Mouse (Mus musculus): Measurements from ENCODE around the gene Parp6. TPM values are rescaled to one million over a fixed set of nuclear protein-coding genes. Genes with fewer than 3 reads are reported as not detected.

Parp6 gene
- polyA plus RNA-seq, 1 experiment, result 35.6 TPM

- H3K27ac ChIP-seq (ENCODE audit: control insufficient read depth, insufficient read depth, low read depth, low read length), result peak within 1 kb of the TSS; percentile 98
- H3K4me3 ChIP-seq (ENCODE audit: control insufficient read depth, low read depth, low read length), result peak within 1 kb of the TSS; percentile 100
- H3K36me3 ChIP-seq (ENCODE audit: control insufficient read depth, insufficient read depth, low read length), result no peaks in the 10 kb centered on the region
- H3K4me1 ChIP-seq (ENCODE audit: control insufficient read depth, insufficient read depth, low read length), result peaks cover 21% of the 10 kb centered on the region
- no peak for TF ChIP-seq CTCF (IDR thresholded peaks at IDR 0.05; ENCODE audit: control insufficient read depth, insufficient read depth, insufficient replicate concordance, low read depth, low read length)
- peak; percentile 96 for TF ChIP-seq POLR2A (IDR thresholded peaks at IDR 0.05; ENCODE audit: control insufficient read depth, low read depth, low read length)
- no peaks in the 10 kb centered on the region for H3K27me3 ChIP-seq (ENCODE audit: control insufficient read depth, insufficient read depth, low read length)
Observed at GRCm38 (mm10) chr9:59655958-59656634, 39.0 kb downstream of the Parp6 start, which contains the start of gene Pkm. Pkm (plus strand) TSS chr9:59656368.

- H3K4me3 ChIP-seq (ENCODE audit: control insufficient read depth, low read depth, low read length), result peak overlapping the region; percentile 100
- H3K27ac ChIP-seq (ENCODE audit: control insufficient read depth, insufficient read depth, low read depth, low read length), result peak overlapping the region; percentile 98
- no peaks in the 10 kb centered on the region for H3K27me3 ChIP-seq (ENCODE audit: control insufficient read depth, insufficient read depth, low read length)
- H3K36me3 ChIP-seq (ENCODE audit: control insufficient read depth, insufficient read depth, low read length), result no peaks in the 10 kb centered on the region
- TF ChIP-seq CTCF (IDR thresholded peaks at IDR 0.05; ENCODE audit: control insufficient read depth, insufficient read depth, insufficient replicate concordance, low read depth, low read length) (peak; percentile 31; the same call in 1 of the 2 replicates), POLR2A (IDR thresholded peaks at IDR 0.05; ENCODE audit: control insufficient read depth, low read depth, low read length) (peak; percentile 38)
- peaks cover 26% of the 10 kb centered on the region for H3K4me1 ChIP-seq (ENCODE audit: control insufficient read depth, insufficient read depth, low read length)
Observed at GRCm38 (mm10) chr9:59656635-59657617, 39.8 kb downstream of the Parp6 start.

GRCm38 (mm10) chr9:59658146-59658545, 41.1 kb downstream of the Parp6 start:
- H3K4me3 ChIP-seq (ENCODE audit: control insufficient read depth, low read depth, low read length), result peak overlapping the region; percentile 100
- no peaks in the 10 kb centered on the region for H3K27me3 ChIP-seq (ENCODE audit: control insufficient read depth, insufficient read depth, low read length)
- no peak overlapping the region; the same call in 1 of the 2 replicates for H3K27ac ChIP-seq (ENCODE audit: control insufficient read depth, insufficient read depth, low read depth, low read length)
- no peaks in the 10 kb centered on the region for H3K36me3 ChIP-seq (ENCODE audit: control insufficient read depth, insufficient read depth, low read length)
- TF ChIP-seq POLR2A (IDR thresholded peaks at IDR 0.05; ENCODE audit: control insufficient read depth, low read depth, low read length) (no peak), CTCF (IDR thresholded peaks at IDR 0.05; ENCODE audit: control insufficient read depth, insufficient read depth, insufficient replicate concordance, low read depth, low read length) (no peak)
- H3K4me1 ChIP-seq (ENCODE audit: control insufficient read depth, insufficient read depth, low read length), result peaks cover 26% of the 10 kb centered on the region

DNA sequence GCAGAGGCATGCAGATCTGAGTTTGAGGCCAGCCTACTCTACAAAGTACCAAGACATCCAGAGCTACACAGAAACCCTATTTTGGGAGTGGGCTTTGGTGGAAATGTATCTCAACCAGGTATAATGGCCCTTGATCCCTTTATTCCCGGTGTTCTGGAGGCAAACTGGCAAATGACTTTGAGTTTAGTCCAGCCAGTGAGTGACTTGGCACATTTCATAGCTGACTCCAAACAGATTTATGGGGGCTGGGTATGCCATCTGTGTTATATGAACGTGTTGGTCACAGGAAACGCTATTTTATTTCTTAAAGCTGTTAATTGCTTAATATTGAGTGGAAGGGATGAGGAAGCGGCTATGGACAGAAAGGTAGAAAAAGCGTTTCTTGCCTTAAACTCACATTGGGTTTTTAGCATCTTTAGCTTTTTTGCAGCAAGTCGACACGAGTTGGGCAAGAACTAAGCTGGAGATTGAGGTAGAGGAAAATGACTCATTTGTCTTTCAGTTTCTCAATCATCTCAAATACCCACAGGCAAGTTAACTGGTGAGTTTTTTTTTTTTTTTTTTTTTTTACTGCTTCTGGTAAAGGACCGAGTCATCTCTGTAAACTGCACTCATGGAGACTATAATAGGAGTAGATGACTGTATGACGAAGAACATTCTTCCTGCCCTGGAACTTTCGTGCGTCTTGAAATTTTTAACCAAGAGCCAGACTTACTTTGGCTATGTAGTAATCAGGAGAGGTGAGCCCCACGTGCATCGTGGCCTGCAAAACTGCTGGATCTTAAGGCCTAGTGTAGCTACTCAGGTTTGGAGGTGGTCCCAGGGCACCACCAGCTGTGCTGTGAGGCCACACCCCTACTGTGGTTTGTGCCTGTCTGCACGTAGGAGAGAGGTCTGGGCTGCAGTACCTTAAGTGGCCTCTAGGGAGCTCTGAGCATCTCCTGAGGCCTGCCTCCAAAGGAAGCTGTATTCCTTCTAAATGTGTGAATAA, 42.2 kb downstream of the Parp6 start:
- H3K27me3 ChIP-seq (ENCODE audit: control insufficient read depth, insufficient read depth, low read length), result no peaks in the 10 kb centered on the region
- peak; percentile 31; the same call in 1 of the 2 replicates for TF ChIP-seq POLR2A (IDR thresholded peaks at IDR 0.05; ENCODE audit: control insufficient read depth, low read depth, low read length)
- peak; percentile 81; the same call in 1 of the 2 replicates for TF ChIP-seq CTCF (IDR thresholded peaks at IDR 0.05; ENCODE audit: control insufficient read depth, insufficient read depth, insufficient replicate concordance, low read depth, low read length)
- H3K4me1 ChIP-seq (ENCODE audit: control insufficient read depth, insufficient read depth, low read length), result peaks cover 26% of the 10 kb centered on the region
- no peak overlapping the region; the same call in 1 of the 2 replicates for H3K27ac ChIP-seq (ENCODE audit: control insufficient read depth, insufficient read depth, low read depth, low read length)
- H3K36me3 ChIP-seq (ENCODE audit: control insufficient read depth, insufficient read depth, low read length), result no peaks in the 10 kb centered on the region
- peak overlapping the region; percentile 79 for H3K4me3 ChIP-seq (ENCODE audit: control insufficient read depth, low read depth, low read length)

GRCm38 (mm10) chr9:59660421-59660820, 43.3 kb downstream of the Parp6 start:
- no peaks in the 10 kb centered on the region for H3K36me3 ChIP-seq (ENCODE audit: control insufficient read depth, insufficient read depth, low read length)
- peaks cover 26% of the 10 kb centered on the region for H3K4me1 ChIP-seq (ENCODE audit: control insufficient read depth, insufficient read depth, low read length)

DNA sequence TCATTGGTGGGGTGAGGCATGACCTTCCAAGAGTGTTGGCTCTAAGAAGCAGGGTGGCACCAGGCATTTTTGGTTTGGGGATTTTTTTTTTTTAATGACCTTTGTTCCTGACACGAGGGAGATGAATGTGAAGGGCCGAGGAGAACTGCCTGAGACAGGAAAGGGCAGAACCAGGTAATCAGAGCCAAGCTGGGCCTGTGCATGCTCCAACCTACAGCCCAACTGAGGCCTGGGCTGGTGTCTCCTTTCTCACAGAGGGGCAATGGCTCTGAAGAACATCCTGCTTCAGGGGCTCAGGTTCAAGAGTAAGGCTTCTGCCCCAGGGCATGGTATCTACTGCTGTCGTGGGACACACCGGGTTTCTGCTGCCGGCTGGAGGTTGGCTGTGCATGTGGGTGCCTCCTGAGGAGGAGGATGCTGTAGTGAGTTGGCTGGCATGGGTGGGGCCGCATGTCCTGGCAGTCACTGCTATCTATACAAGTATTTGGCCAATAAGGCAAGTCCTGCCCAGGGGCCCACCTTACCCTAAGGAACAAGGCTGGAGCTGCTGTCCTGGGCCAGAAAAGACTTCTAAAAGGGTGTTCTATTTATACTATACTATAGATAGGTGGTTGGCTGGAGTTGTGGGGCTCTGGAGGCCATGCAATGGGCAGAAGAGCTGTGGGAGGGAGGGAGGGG, 44.4 kb downstream of the Parp6 start:
- Histone ChIP-seq H3K27ac (ENCODE audit: control insufficient read depth, insufficient read depth, low read depth, low read length) (peak overlapping the region; percentile 58; the same call in 1 of the 2 replicates), H3K4me3 (ENCODE audit: control insufficient read depth, low read depth, low read length) (peak overlapping the region; percentile 86), H3K36me3 (ENCODE audit: control insufficient read depth, insufficient read depth, low read length) (no peaks in the 10 kb centered on the region), H3K4me1 (ENCODE audit: control insufficient read depth, insufficient read depth, low read length) (peaks cover 21% of the 10 kb centered on the region), H3K27me3 (ENCODE audit: control insufficient read depth, insufficient read depth, low read length) (no peaks in the 10 kb centered on the region)
- TF ChIP-seq CTCF (IDR thresholded peaks at IDR 0.05; ENCODE audit: control insufficient read depth, insufficient read depth, insufficient replicate concordance, low read depth, low read length) (no peak), POLR2A (IDR thresholded peaks at IDR 0.05; ENCODE audit: control insufficient read depth, low read depth, low read length) (no peak)

More at GRCm38 (mm10) chr9:59660421-59660820, 43.3 kb downstream of the Parp6 start:
- no peak for TF ChIP-seq CTCF (IDR thresholded peaks at IDR 0.05; ENCODE audit: control insufficient read depth, insufficient read depth, insufficient replicate concordance, low read depth, low read length)
- no peak for TF ChIP-seq POLR2A (IDR thresholded peaks at IDR 0.05; ENCODE audit: control insufficient read depth, low read depth, low read length)
- H3K4me3 ChIP-seq (ENCODE audit: control insufficient read depth, low read depth, low read length), result peak overlapping the region; percentile 86
- no peak overlapping the region for H3K27ac ChIP-seq (ENCODE audit: control insufficient read depth, insufficient read depth, low read depth, low read length)
- H3K27me3 ChIP-seq (ENCODE audit: control insufficient read depth, insufficient read depth, low read length), result no peaks in the 10 kb centered on the region
